Mouse (Mus musculus): ENCODE measurements around the gene G6pc2. TPM values are rescaled to one million over a fixed set of nuclear protein-coding genes. Genes with fewer than 3 reads are reported as not detected.

Gene G6pc2
- not detected in 2 replicates for polyA plus RNA-seq (2012; ENCODE audit: low replicate concordance)

DNA sequence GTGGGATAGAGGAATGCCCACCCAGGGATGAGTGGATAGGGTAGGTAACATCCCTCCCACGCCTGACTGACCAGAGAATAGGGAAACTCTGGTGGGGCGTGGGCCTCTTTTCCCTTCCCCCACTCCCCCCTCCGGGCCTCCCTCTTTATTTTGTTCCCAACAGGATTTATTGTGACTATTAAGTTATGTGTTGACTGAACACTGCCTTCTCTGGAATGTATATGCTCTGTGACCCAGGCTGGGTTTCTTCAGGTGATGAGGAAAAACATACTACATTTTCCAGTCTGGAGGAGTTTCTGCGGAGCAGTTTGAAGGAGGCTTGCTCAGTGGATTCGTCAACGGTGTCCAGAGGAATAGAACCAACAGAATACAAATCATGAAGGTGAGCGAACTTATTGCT is at the start of gene G6pc2:
G6pc2 (plus strand) TSS at position 301 of the 400 bp plus-strand sequence.

GRCm38 (mm10) chr2:69205791-69206351 is 5.0 kb upstream of the G6pc2 start, which contains the start of gene Spc25:
Gene Spc25 (minus strand): TSS chr2:69206194.

Other genes starting within 250 kb of the G6pc2 start
- 0.10 TPM in 1 of 2 replicates, not detected in the other for gene Nostrin, start 75.3 kb upstream of the G6pc2 start, polyA plus RNA-seq (2012; ENCODE audit: low replicate concordance)
- gene Spc25, start 4.9 kb upstream of the G6pc2 start, polyA plus RNA-seq (2012; ENCODE audit: low replicate concordance) = 1.4 and 5.7 TPM in 2 replicates
- gene Abcb11, start 131.5 kb downstream of the G6pc2 start, polyA plus RNA-seq (2012; ENCODE audit: low replicate concordance) = not detected in 2 replicates
- 0.37 and 0.61 TPM in 2 replicates for gene Dhrs9, start 169.4 kb downstream of the G6pc2 start, polyA plus RNA-seq (2012; ENCODE audit: low replicate concordance)